Mouse (Mus musculus) liver, embryonic 14 days (tissue): Measurements from ENCODE around the gene Trim40. TPM values are rescaled to one million over a fixed set of nuclear protein-coding genes. Genes with fewer than 3 reads are reported as not detected.

ENCODE experiments used
- polyA plus RNA-seq: library from polyadenylated mRNA; depleted of rRNA; stranded (reverse); fragments of >200 nt; gene quantifications from 2 replicates; pipeline ENCODE4 v1.2.3, GENCODE M21; 2012; rRNA removed

The Trim40 gene
- polyA plus RNA-seq: not detected in 2 replicates

GRCm38 (mm10) chr17:36890073-36890903, at the start of gene Trim40:
Trim40 (minus strand) TSS chr17:36890123.

GRCm38 (mm10) chr17:36897552-36898205, 7.8 kb upstream of the Trim40 start, which contains the start of gene Trim31:
Trim31 (plus strand) TSS chr17:36898118.

GRCm38 (mm10) chr17:36869284-36869954, 20.5 kb downstream of the Trim40 start, which contains the start of gene Trim10:
Trim10 (plus strand) TSS chr17:36869574.

DNA sequence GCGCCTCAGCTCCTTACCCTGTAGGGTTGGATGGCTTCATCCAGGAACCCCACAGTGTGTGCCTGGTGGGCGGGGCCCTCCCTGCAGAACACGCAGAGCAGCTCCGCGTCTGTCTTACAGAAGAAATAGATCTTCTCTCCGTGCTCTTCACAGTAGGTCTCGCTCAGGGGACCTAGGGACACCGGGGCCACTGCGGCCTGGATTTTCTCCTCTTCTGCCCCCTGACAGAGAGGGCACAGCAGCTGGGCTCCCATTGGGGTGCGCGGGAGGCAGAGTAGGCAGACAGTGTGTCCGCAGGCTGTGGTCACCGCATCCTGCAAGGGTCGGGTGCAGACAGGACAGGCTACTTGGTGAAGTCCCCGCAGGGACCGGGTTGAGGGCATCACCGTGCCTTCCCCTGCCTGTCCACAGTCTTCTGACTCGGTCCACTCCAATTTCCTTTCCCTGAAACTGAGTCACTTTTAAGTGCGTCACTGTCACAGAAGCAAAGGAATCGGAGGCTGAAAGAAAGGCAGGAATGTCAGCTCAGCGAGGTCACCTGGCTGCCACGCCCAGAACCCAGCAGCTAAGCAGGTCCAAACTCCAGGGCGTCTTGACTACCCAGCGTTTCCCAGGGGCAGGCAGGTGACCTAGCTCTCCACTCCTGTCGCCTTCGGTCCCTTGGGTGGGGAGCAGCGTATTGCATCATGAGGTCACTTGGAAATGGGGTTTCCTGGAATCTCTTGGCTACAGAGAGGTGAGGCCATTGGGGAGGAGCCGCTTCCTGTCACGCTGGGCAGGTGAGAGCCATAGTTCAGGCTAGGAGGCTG, 23.0 kb downstream of the Trim40 start, which contains the start of gene Trim15:
TSS of gene Trim15 (minus strand) at position 492 of the 809 bp plus-strand sequence.

GRCm38 (mm10) chr17:36836874-36837647, 52.9 kb downstream of the Trim40 start, which contains the start of gene Trim26:
Trim26 (plus strand) TSS chr17:36837134.

Other genes starting within 250 kb of the Trim40 start
- gene H2-M9, start 247.5 kb downstream of the Trim40 start, polyA plus RNA-seq: not detected in 2 replicates
- gene H2-M1, start 217.9 kb downstream of the Trim40 start, polyA plus RNA-seq: not detected in 2 replicates
- not detected in 2 replicates for gene H2-M10.5, start 117.2 kb downstream of the Trim40 start, polyA plus RNA-seq
- not detected in 2 replicates for gene H2-M10.6, start 78.0 kb downstream of the Trim40 start, polyA plus RNA-seq
- gene Trim26, start 53.0 kb downstream of the Trim40 start, polyA plus RNA-seq: 7.7 and 9.3 TPM in 2 replicates
- 0.24 and 0.33 TPM in 2 replicates for gene Trim15, start 22.9 kb downstream of the Trim40 start, polyA plus RNA-seq
- gene Trim10, start 20.5 kb downstream of the Trim40 start, polyA plus RNA-seq: 96.7 and 131 TPM in 2 replicates
- not detected in 2 replicates for gene Trim31, start 8.0 kb upstream of the Trim40 start, polyA plus RNA-seq
- gene Rnf39, start 52.8 kb upstream of the Trim40 start, polyA plus RNA-seq: 0.02 TPM in 1 of 2 replicates, not detected in the other
- 31.5 and 32.1 TPM in 2 replicates for gene Ppp1r11, start 61.6 kb upstream of the Trim40 start, polyA plus RNA-seq
- 16.6 and 18.1 TPM in 2 replicates for gene Znrd1, start 68.4 kb upstream of the Trim40 start, polyA plus RNA-seq
- gene Znrd1as, start 68.5 kb upstream of the Trim40 start, polyA plus RNA-seq: 3.4 and 3.5 TPM in 2 replicates
- not detected in 2 replicates for gene 2410137M14Rik, start 91.1 kb upstream of the Trim40 start, polyA plus RNA-seq
- 0.09 and 0.10 TPM in 2 replicates for gene H2-M5, start 99.4 kb upstream of the Trim40 start, polyA plus RNA-seq
- 4.1 and 4.7 TPM in 2 replicates for gene Zfp57, start 111.0 kb upstream of the Trim40 start, polyA plus RNA-seq
- gene Mog, start 133.3 kb upstream of the Trim40 start, polyA plus RNA-seq: not detected in 2 replicates
- 2.0 TPM in 2 replicates for gene Gabbr1, start 155.8 kb upstream of the Trim40 start, polyA plus RNA-seq
- not detected in 2 replicates for gene Olfr90, start 198.4 kb upstream of the Trim40 start, polyA plus RNA-seq
- not detected in 2 replicates for gene Olfr91, start 208.2 kb upstream of the Trim40 start, polyA plus RNA-seq
- not detected in 2 replicates for gene Olfr92, start 230.0 kb upstream of the Trim40 start, polyA plus RNA-seq